Mouse (Mus musculus) stomach, embryonic 16.5 days (tissue): ENCODE data around the gene Gstt4. TPM values are rescaled to one million over a fixed set of nuclear protein-coding genes. Genes with fewer than 3 reads are reported as not detected.
"Not testable (repeated sequence)": the region's sequence is repeated elsewhere in the genome, so short reads cannot be mapped to it uniquely, and the experiment has no call there.

ENCODE experiments used
- ATAC-seq: fragments of 200-750 bp; cut with Nextera tagmentation; 2 replicates; pipeline ENCODE4 v1.8.0; 2017; ENCODE audit warnings: moderate number of reproducible peaks, moderate TSS enrichment; ENCODE audit not compliant: insufficient read depth, low FRiP score
- H3K27ac ChIP-seq: fragments of 300-500 bp; sonication (generic); 2 replicates; pipeline ENCODE4 v1.5.1; 2014; ENCODE audit warnings: low read length
- H3K27me3 ChIP-seq: fragments of 300-500 bp; sonication (generic); 2 replicates; pipeline ENCODE4 v1.6.1; 2014; ENCODE audit warnings: low read length, control low read depth, mixed read lengths; ENCODE audit not compliant: control insufficient read depth, insufficient read depth
- H3K36me3 ChIP-seq: fragments of 300-500 bp; sonication (generic); 2 replicates; pipeline ENCODE4 v1.6.1; 2014; ENCODE audit warnings: low read length; ENCODE audit not compliant: control insufficient read depth, insufficient read depth
- H3K4me1 ChIP-seq: fragments of 300-500 bp; sonication (generic); 2 replicates; pipeline ENCODE4 v1.6.1; 2014; ENCODE audit warnings: low read length, control low read depth, mixed read lengths; ENCODE audit not compliant: control insufficient read depth, insufficient read depth
- H3K4me2 ChIP-seq: fragments of 300-500 bp; sonication (generic); 2 replicates; pipeline ENCODE4 v1.6.1; 2014; ENCODE audit warnings: low read depth, low read length, mixed read lengths
- H3K4me3 ChIP-seq: fragments of 300-500 bp; sonication (generic); replicated peaks from 2 replicates; pipeline ENCODE4 v1.5.1; 2014; ENCODE audit warnings: mild to moderate bottlenecking, low read length
- H3K9ac ChIP-seq: fragments of 300-500 bp; sonication (generic); 2 replicates; pipeline ENCODE4 v1.6.1; 2014; ENCODE audit warnings: low read length
- H3K9me3 ChIP-seq: fragments of 300-500 bp; sonication (generic); replicated peaks from 2 replicates; pipeline ENCODE4 v1.6.1; 2016; ENCODE audit warnings: low read length, control low read depth; ENCODE audit not compliant: control insufficient read depth
- WGBS: fragments of 180-500 bp; shearing (Covaris S2); extraction: QIAGEN DNeasy Blood & Tissue Kit; methylation state at CpG from one replicate; pipeline ENCODE4 v1.1.7; 2014; 5-methylcytosine and 5-hydroxymethylcytosine counted together
- polyA plus RNA-seq: library from polyadenylated mRNA; unstranded; fragments of >200 nt; fragmentation: Nextera tagmentation; extraction: Ambion mirVana; gene quantifications from 2 replicates; pipeline ENCODE4 v1.2.1, GENCODE M21; 2015

The Gstt4 gene
- polyA plus RNA-seq, 1 experiment from 2014 or later, result not detected

GRCm38 (mm10) chr10:75844800-75845199 is 22.5 kb upstream of the Gstt4 start:
- Histone ChIP-seq H3K4me3 (no peak overlapping the region), H3K9me3 (no peaks in the 10 kb centered on the region), H3K27me3 (no peaks in the 10 kb centered on the region), H3K4me1 (no peaks in the 10 kb centered on the region), H3K27ac (no peak overlapping the region), H3K36me3 (no peaks in the 10 kb centered on the region), H3K9ac (no peak overlapping the region), H3K4me2 (no peak overlapping the region)
- no peak for ATAC-seq
- WGBS, result 53% methylated on average over 1 of the region's 1 CpGs

GRCm38 (mm10) chr10:75843898-75844297 is 21.6 kb upstream of the Gstt4 start:
- not testable (repeated sequence) for H3K4me1 ChIP-seq

GRCm38 (mm10) chr10:75839092-75839491 is 16.7 kb upstream of the Gstt4 start:
- no peak for ATAC-seq
- 86% methylated on average over 10 of the region's 10 CpGs for WGBS
- Histone ChIP-seq H3K9me3 (no peaks in the 10 kb centered on the region), H3K27ac (no peak overlapping the region), H3K36me3 (no peaks in the 10 kb centered on the region), H3K27me3 (no peaks in the 10 kb centered on the region), H3K4me2 (no peak overlapping the region), H3K4me3 (no peak overlapping the region), H3K9ac (no peak overlapping the region), H3K4me1 (peaks cover 20% of the 10 kb centered on the region)

More at GRCm38 (mm10) chr10:75843898-75844297, 21.6 kb upstream of the Gstt4 start:
- H3K36me3 ChIP-seq, H3K9me3 ChIP-seq, ATAC-seq, H3K27ac ChIP-seq, H3K4me3 ChIP-seq, H3K9ac ChIP-seq, H3K27me3 ChIP-seq, H3K4me2 ChIP-seq: not testable (repeated sequence)
- 70% methylated on average over 6 of the region's 6 CpGs for WGBS

GRCm38 (mm10) chr10:75837248-75837759 is 15.0 kb upstream of the Gstt4 start, which contains the start of gene Gstt2:
Gstt2 (minus strand) TSS chr10:75837424.
- H3K4me1 ChIP-seq, result peaks cover 22% of the 10 kb centered on the region
- H3K36me3 ChIP-seq, result no peaks in the 10 kb centered on the region
- H3K27ac ChIP-seq, result peak within 1 kb of the TSS; percentile 89
- no peaks in the 10 kb centered on the region for H3K9me3 ChIP-seq
- H3K27me3 ChIP-seq, result no peaks in the 10 kb centered on the region
- under 1% methylated on average over 21 of the region's 21 CpGs for WGBS
- peak within 1 kb of the TSS; percentile 84 for H3K4me2 ChIP-seq
- peak; percentile 84 for ATAC-seq
- H3K9ac ChIP-seq, result peak within 1 kb of the TSS; percentile 73
- peak within 1 kb of the TSS; percentile 54 for H3K4me3 ChIP-seq

GRCm38 (mm10) chr10:75835761-75836531 is 13.6 kb upstream of the Gstt4 start:
- peaks cover 22% of the 10 kb centered on the region for H3K4me1 ChIP-seq

GRCm38 (mm10) chr10:75835307-75835706 is 13.0 kb upstream of the Gstt4 start:
- Histone ChIP-seq H3K4me1 (peaks cover 22% of the 10 kb centered on the region), H3K9ac (peak overlapping the region; percentile 68), H3K9me3 (no peaks in the 10 kb centered on the region), H3K4me2 (peak overlapping the region; percentile 84), H3K27ac (peak overlapping the region; percentile 64), H3K36me3 (no peaks in the 10 kb centered on the region), H3K4me3 (peak overlapping the region; percentile 47), H3K27me3 (no peaks in the 10 kb centered on the region)
- ATAC-seq, result peak; percentile 35; the same call in 1 of the 2 replicates
- WGBS, result 1% methylated on average over 10 of the region's 10 CpGs

More at GRCm38 (mm10) chr10:75835761-75836531, 13.6 kb upstream of the Gstt4 start:
- H3K27ac ChIP-seq, result peak overlapping the region; percentile 73
- 17% methylated on average over 9 of the region's 10 CpGs for WGBS
- H3K27me3 ChIP-seq, result no peaks in the 10 kb centered on the region
- peak overlapping the region; percentile 47 for H3K4me3 ChIP-seq
- peak overlapping the region; percentile 24; the same call in 1 of the 2 replicates for H3K9ac ChIP-seq
- no peaks in the 10 kb centered on the region for H3K9me3 ChIP-seq
- H3K4me2 ChIP-seq, result peak overlapping the region; percentile 84
- H3K36me3 ChIP-seq, result no peaks in the 10 kb centered on the region
- peak; percentile 1; the same call in 1 of the 2 replicates for ATAC-seq

GRCm38 (mm10) chr10:75834721-75835120 is 12.4 kb upstream of the Gstt4 start:
- H3K9ac ChIP-seq, result peak overlapping the region; percentile 68

GRCm38 (mm10) chr10:75834250-75834649 is 11.9 kb upstream of the Gstt4 start:
- Histone ChIP-seq H3K4me2 (peak overlapping the region; percentile 84), H3K9ac (peak overlapping the region; percentile 68), H3K27ac (peak overlapping the region; percentile 85), H3K4me1 (peaks cover 22% of the 10 kb centered on the region), H3K27me3 (no peaks in the 10 kb centered on the region), H3K4me3 (peak overlapping the region; percentile 47), H3K9me3 (no peaks in the 10 kb centered on the region), H3K36me3 (no peaks in the 10 kb centered on the region)
- WGBS, result 1% methylated on average over 21 of the region's 21 CpGs
- ATAC-seq, result peak; percentile 45; the same call in 1 of the 2 replicates

More at GRCm38 (mm10) chr10:75834721-75835120, 12.4 kb upstream of the Gstt4 start:
- Histone ChIP-seq H3K27ac (peak overlapping the region; percentile 85), H3K36me3 (no peaks in the 10 kb centered on the region), H3K4me3 (peak overlapping the region; percentile 47), H3K9me3 (no peaks in the 10 kb centered on the region), H3K4me2 (peak overlapping the region; percentile 84), H3K4me1 (peaks cover 22% of the 10 kb centered on the region), H3K27me3 (no peaks in the 10 kb centered on the region)
- no peak for ATAC-seq
- 10% methylated on average over 9 of the region's 9 CpGs for WGBS

- Histone ChIP-seq H3K4me3 (peak overlapping the region; percentile 47), H3K27ac (peak overlapping the region; percentile 85), H3K36me3 (no peaks in the 10 kb centered on the region), H3K4me1 (peaks cover 22% of the 10 kb centered on the region), H3K4me2 (peak overlapping the region; percentile 84), H3K27me3 (no peaks in the 10 kb centered on the region), H3K9ac (peak overlapping the region; percentile 68), H3K9me3 (no peaks in the 10 kb centered on the region)
- 10% methylated on average over 21 of the region's 21 CpGs for WGBS
- no peak for ATAC-seq
These were observed 11.2 kb upstream of the Gstt4 start for GRCm38 (mm10) chr10:75833456-75834080.
